Mouse (Mus musculus) limb, embryonic 15.5 days (tissue): Measurements from ENCODE around the gene Adal. TPM values are rescaled to one million over a fixed set of nuclear protein-coding genes. Genes with fewer than 3 reads are reported as not detected.

Experiments
- ATAC-seq: fragments of 200-750 bp; cut with Nextera tagmentation; 2 replicates; pipeline ENCODE4 v1.8.0; 2017; ENCODE audit warnings: low read depth, moderate TSS enrichment; ENCODE audit not compliant: insufficient number of reproducible peaks, low FRiP score, low TSS enrichment
- H3K27ac ChIP-seq: fragments of 300-500 bp; sonication (generic); 2 replicates; pipeline ENCODE4 v1.5.1; 2015; ENCODE audit warnings: moderate library complexity, mild to moderate bottlenecking, inconsistent platforms
- H3K27me3 ChIP-seq: fragments of 300-500 bp; sonication (generic); 2 replicates; pipeline ENCODE4 v1.6.1; 2015; ENCODE audit warnings: inconsistent platforms
- H3K36me3 ChIP-seq: fragments of 300-500 bp; sonication (generic); 2 replicates; pipeline ENCODE4 v1.6.1; 2015; ENCODE audit warnings: inconsistent platforms
- H3K4me1 ChIP-seq: fragments of 300-500 bp; sonication (generic); 2 replicates; pipeline ENCODE4 v1.6.1; 2015; ENCODE audit warnings: inconsistent platforms
- H3K4me2 ChIP-seq: fragments of 300-500 bp; sonication (generic); 2 replicates; pipeline ENCODE4 v1.6.1; 2015; ENCODE audit warnings: mild to moderate bottlenecking, inconsistent platforms
- H3K4me3 ChIP-seq: fragments of 300-500 bp; sonication (generic); 2 replicates; pipeline ENCODE4 v1.5.1; 2015; ENCODE audit warnings: mild to moderate bottlenecking, inconsistent platforms
- H3K9ac ChIP-seq: fragments of 300-500 bp; sonication (generic); 2 replicates; pipeline ENCODE4 v1.6.1; 2015; ENCODE audit warnings: inconsistent platforms
- H3K9me3 ChIP-seq: fragments of 300-500 bp; sonication (generic); 2 replicates; pipeline ENCODE4 v1.6.1; 2016; ENCODE audit warnings: inconsistent platforms
- WGBS: fragments of 180-500 bp; shearing (Covaris S2); methylation state at CpG from one replicate; pipeline ENCODE4 v1.1.7; 2015; 5-methylcytosine and 5-hydroxymethylcytosine counted together
- polyA plus RNA-seq: library from polyadenylated mRNA; unstranded; fragments of >200 nt; fragmentation: Nextera tagmentation; extraction: Ambion mirVana; gene quantifications from 2 replicates; pipeline ENCODE4 v1.2.1, GENCODE M21; 2015

The Adal gene
- polyA plus RNA-seq, 1 experiment from 2014 or later: 17.7 TPM

- Histone ChIP-seq H3K4me1 (no peaks in the 10 kb centered on the region), H3K36me3 (peaks cover 69% of the 10 kb centered on the region), H3K27ac (no peak overlapping the region), H3K9ac (no peak overlapping the region), H3K9me3 (no peaks in the 10 kb centered on the region), H3K4me3 (no peak overlapping the region), H3K27me3 (no peaks in the 10 kb centered on the region), H3K4me2 (no peak overlapping the region)
- 93% methylated on average over 7 of the region's 7 CpGs for whole genome bisulfite sequencing
- ATAC-seq: no peak
These were observed 43.9 kb downstream of the Adal start for GRCm38 (mm10) chr2:121184142-121184541.

- 59% methylated on average over 1 of the region's 1 CpGs for WGBS
These were observed 48.3 kb downstream of the Adal start for GRCm38 (mm10) chr2:121188530-121188929.

GRCm38 (mm10) chr2:121195466-121195865 is 55.2 kb downstream of the Adal start:
- no peak overlapping the region for H3K4me2 ChIP-seq
- H3K27ac ChIP-seq: no peak overlapping the region
- no peak overlapping the region for H3K4me3 ChIP-seq
- peaks cover 95% of the 10 kb centered on the region for H3K36me3 ChIP-seq
- WGBS: 91% methylated on average over 9 of the region's 9 CpGs
- H3K9me3 ChIP-seq: no peaks in the 10 kb centered on the region
- H3K9ac ChIP-seq: no peak overlapping the region
- no peaks in the 10 kb centered on the region for H3K27me3 ChIP-seq
- H3K4me1 ChIP-seq: no peaks in the 10 kb centered on the region
- no peak for ATAC-seq

More at GRCm38 (mm10) chr2:121188530-121188929, 48.3 kb downstream of the Adal start:
- Histone ChIP-seq H3K27ac (no peak overlapping the region), H3K4me3 (no peak overlapping the region), H3K36me3 (peaks cover 86% of the 10 kb centered on the region), H3K4me1 (no peaks in the 10 kb centered on the region), H3K9ac (no peak overlapping the region), H3K27me3 (no peaks in the 10 kb centered on the region), H3K4me2 (no peak overlapping the region), H3K9me3 (no peaks in the 10 kb centered on the region)
- no peak for ATAC-seq

- Histone ChIP-seq H3K36me3 (peaks cover 91% of the 10 kb centered on the region), H3K4me2 (no peak overlapping the region), H3K4me3 (no peak overlapping the region), H3K27me3 (no peaks in the 10 kb centered on the region), H3K9ac (no peak overlapping the region), H3K9me3 (no peaks in the 10 kb centered on the region), H3K4me1 (no peaks in the 10 kb centered on the region), H3K27ac (no peak overlapping the region)
- no peak for ATAC-seq
- 94% methylated on average over 17 of the region's 17 CpGs for WGBS
These were observed 64.0 kb downstream of the Adal start for GRCm38 (mm10) chr2:121204276-121204675.

Other genes starting within 250 kb of the Adal start
- 21.8 and 25.5 TPM in 2 replicates for gene Ubr1, start 169.7 kb upstream of the Adal start, polyA plus RNA-seq
- gene Tmem62, start 163.4 kb upstream of the Adal start, polyA plus RNA-seq: 2.4 and 2.6 TPM in 2 replicates
- gene Ccndbp1, start 132.0 kb upstream of the Adal start, polyA plus RNA-seq: 37.3 and 39.5 TPM in 2 replicates
- gene Epb42, start 103.4 kb upstream of the Adal start, polyA plus RNA-seq: 0.47 and 1.0 TPM in 2 replicates
- 0.10 and 0.31 TPM in 2 replicates for gene Tgm5, start 54.6 kb upstream of the Adal start, polyA plus RNA-seq
- gene Tgm7, start 30.6 kb upstream of the Adal start, polyA plus RNA-seq: not detected in 2 replicates
- 19.7 and 21.4 TPM in 2 replicates for gene Lcmt2, start 225 bp downstream of the Adal start, polyA plus RNA-seq
- 48.7 and 48.9 TPM in 2 replicates for gene Tubgcp4, start 30.2 kb downstream of the Adal start, polyA plus RNA-seq
- 9.3 and 10.1 TPM in 2 replicates for gene Zscan29, start 30.7 kb downstream of the Adal start, polyA plus RNA-seq
- gene Trp53bp1, start 131.0 kb downstream of the Adal start, polyA plus RNA-seq: 52.4 and 62.6 TPM in 2 replicates
- gene Map1a, start 149.2 kb downstream of the Adal start, polyA plus RNA-seq: 3.8 and 3.9 TPM in 2 replicates
- gene Ppip5k1, start 215.0 kb downstream of the Adal start, polyA plus RNA-seq: 10.1 and 10.2 TPM in 2 replicates
- 40.0 and 40.1 TPM in 2 replicates for gene Ckmt1, start 217.3 kb downstream of the Adal start, polyA plus RNA-seq
- not detected in 2 replicates for gene Strc, start 246.7 kb downstream of the Adal start, polyA plus RNA-seq